Mouse (Mus musculus) kidney, postnatal 0 days (tissue): ENCODE results near the gene Slc4a5. TPM values are rescaled to one million over a fixed set of nuclear protein-coding genes. Genes with fewer than 3 reads are reported as not detected.

ENCODE experiments used
- ATAC-seq: fragments of 200-750 bp; cut with Nextera tagmentation; replicated peaks from 2 replicates; pipeline ENCODE4 v1.8.0; 2017; ENCODE audit warnings: low read depth, moderate number of reproducible peaks, moderate TSS enrichment, moderate library complexity; ENCODE audit not compliant: low FRiP score
- DNase-seq: peaks from one replicate; pipeline ENCODE4 v3.0.0-alpha.2; 2016; ENCODE audit warnings: low spot score
- H3K27ac ChIP-seq: fragments of 300-500 bp; sonication (generic); 2 replicates; pipeline ENCODE4 v1.5.1; 2014; ENCODE audit warnings: mild to moderate bottlenecking
- H3K27me3 ChIP-seq: fragments of 300-500 bp; sonication (generic); 2 replicates; pipeline ENCODE4 v1.6.1; 2014; ENCODE audit warnings: low read length, mixed read lengths; ENCODE audit not compliant: insufficient read depth
- H3K36me3 ChIP-seq: fragments of 300-500 bp; sonication (generic); 2 replicates; pipeline ENCODE4 v1.6.1; 2014; ENCODE audit warnings: low read length, mixed read lengths; ENCODE audit not compliant: insufficient read depth
- H3K4me1 ChIP-seq: fragments of 300-500 bp; sonication (generic); replicated peaks from 2 replicates; pipeline ENCODE4 v1.6.1; 2014; ENCODE audit warnings: antibody characterized with exemption, low read length, mixed read lengths; ENCODE audit not compliant: insufficient read depth
- H3K4me2 ChIP-seq: fragments of 300-500 bp; sonication (generic); 2 replicates; pipeline ENCODE4 v1.6.1; 2014; ENCODE audit warnings: mild to moderate bottlenecking, low read length, moderate library complexity, mixed read lengths
- H3K4me3 ChIP-seq: fragments of 300-500 bp; sonication (generic); replicated peaks from 2 replicates; pipeline ENCODE4 v1.5.1; 2014; ENCODE audit warnings: low read depth, low read length
- H3K9ac ChIP-seq: fragments of 300-500 bp; sonication (generic); 2 replicates; pipeline ENCODE4 v1.6.1; 2014; ENCODE audit warnings: low read depth, low read length
- H3K9me3 ChIP-seq: fragments of 300-500 bp; sonication (generic); replicated peaks from 2 replicates; pipeline ENCODE4 v1.6.1; 2016; ENCODE audit warnings: low read length, inconsistent platforms, mixed read lengths
- CTCF ChIP-seq: IDR thresholded peaks from 2 replicates; pipeline ENCODE4 v1.5.1; 2016; ENCODE audit warnings: antibody characterized with exemption, low read depth, mild to moderate bottlenecking, moderate library complexity
- WGBS: fragments of 180-500 bp; shearing (Covaris S2); extraction: QIAGEN DNeasy Blood & Tissue Kit; methylation state at CpG from one replicate; pipeline ENCODE4 v1.1.7; 2014; 5-methylcytosine and 5-hydroxymethylcytosine counted together
- polyA plus RNA-seq: library from polyadenylated mRNA; unstranded; fragments of >200 nt; fragmentation: Nextera tagmentation; extraction: Ambion mirVana; gene quantifications from 2 replicates; pipeline ENCODE4 v1.2.1, GENCODE M21; 2015

Slc4a5 gene
- polyA plus RNA-seq: 0.69 and 0.86 TPM in 2 replicates

DNA sequence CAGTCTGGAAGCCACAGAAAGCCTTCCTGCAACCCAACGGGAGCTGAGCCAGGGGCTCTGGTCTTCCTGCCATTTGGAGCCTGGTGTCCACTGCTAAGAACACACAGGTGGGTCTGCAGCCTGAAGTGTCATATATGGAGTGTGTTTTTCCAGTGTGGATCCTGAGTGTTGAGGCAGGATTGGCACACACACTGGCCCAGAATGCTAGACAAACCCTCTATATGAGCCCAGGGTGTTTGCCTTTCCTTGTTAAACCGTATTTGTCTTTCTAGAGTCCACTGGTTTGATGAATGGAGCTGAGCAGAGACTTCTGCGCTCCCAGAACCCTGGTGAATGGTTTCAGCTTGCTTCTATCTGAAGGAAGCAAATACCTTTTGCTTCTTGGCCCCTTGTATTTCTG lies at the start of gene Slc4a5:
Gene Slc4a5, plus strand, starts transcription at position 15 of the 400 bp plus-strand sequence.
- H3K4me3 ChIP-seq: no peak within 1 kb of the TSS
- no peak within 1 kb of the TSS for H3K9ac ChIP-seq
- WGBS: 74% methylated on average over 3 of the region's 3 CpGs
- no peak for TF ChIP-seq CTCF
- no peak for ATAC-seq
- H3K9me3 ChIP-seq: no peaks in the 10 kb centered on the region
- no peaks in the 10 kb centered on the region for H3K27me3 ChIP-seq
- no peak within 1 kb of the TSS for H3K27ac ChIP-seq
- H3K4me1 ChIP-seq: no peaks in the 10 kb centered on the region
- DNase-seq: no peak
- H3K36me3 ChIP-seq: no peaks in the 10 kb centered on the region
- no peak within 1 kb of the TSS for H3K4me2 ChIP-seq

GRCm38 (mm10) chr6:83169872-83170271 lies 49.8 kb upstream of the Slc4a5 start:
- no peak for ATAC-seq
- Histone ChIP-seq H3K36me3 (no peaks in the 10 kb centered on the region), H3K4me1 (peaks cover 11% of the 10 kb centered on the region; the same call in 1 of the 2 replicates), H3K27ac (0 out of 2 replicates have a peak overlapping the region, but pooled peaks have one; percentile 25), H3K4me3 (no peak overlapping the region), H3K9ac (no peak overlapping the region), H3K4me2 (no peak overlapping the region), H3K27me3 (no peaks in the 10 kb centered on the region), H3K9me3 (no peaks in the 10 kb centered on the region)
- 35% methylated on average over 5 of the region's 5 CpGs for WGBS
- peak; percentile 42 for DNase-seq
- TF ChIP-seq CTCF: no peak

DNA sequence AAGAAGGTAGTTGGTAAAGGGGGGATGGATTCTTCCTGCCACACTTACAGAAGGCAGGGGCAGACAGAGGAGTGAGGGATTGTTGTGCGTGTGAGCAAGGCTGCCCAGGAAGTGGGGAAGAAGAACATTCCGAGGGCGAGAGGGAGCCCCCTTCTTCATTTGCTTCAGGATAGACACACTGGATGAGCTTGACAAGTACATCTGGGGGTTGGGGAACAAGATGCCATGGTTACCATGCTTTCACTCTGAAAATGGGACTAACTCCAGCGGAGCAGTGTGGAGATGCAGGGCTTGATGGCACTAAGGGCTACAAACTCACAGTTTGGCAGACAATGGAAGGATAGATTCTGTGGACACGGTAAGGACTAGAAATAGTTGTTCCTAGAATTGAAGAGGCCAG lies 48.6 kb upstream of the Slc4a5 start:
- no peaks in the 10 kb centered on the region for H3K27me3 ChIP-seq
- DNase-seq (no peak), ATAC-seq (no peak)
- H3K4me3 ChIP-seq: no peak overlapping the region
- peaks cover 8% of the 10 kb centered on the region; the same call in 1 of the 2 replicates for H3K4me1 ChIP-seq
- H3K4me2 ChIP-seq: no peak overlapping the region
- no peaks in the 10 kb centered on the region for H3K9me3 ChIP-seq
- no peak overlapping the region for H3K9ac ChIP-seq
- no peaks in the 10 kb centered on the region for H3K36me3 ChIP-seq
- no peak for TF ChIP-seq CTCF
- H3K27ac ChIP-seq: no peak overlapping the region
- WGBS: 81% methylated on average over 5 of the region's 5 CpGs

DNA sequence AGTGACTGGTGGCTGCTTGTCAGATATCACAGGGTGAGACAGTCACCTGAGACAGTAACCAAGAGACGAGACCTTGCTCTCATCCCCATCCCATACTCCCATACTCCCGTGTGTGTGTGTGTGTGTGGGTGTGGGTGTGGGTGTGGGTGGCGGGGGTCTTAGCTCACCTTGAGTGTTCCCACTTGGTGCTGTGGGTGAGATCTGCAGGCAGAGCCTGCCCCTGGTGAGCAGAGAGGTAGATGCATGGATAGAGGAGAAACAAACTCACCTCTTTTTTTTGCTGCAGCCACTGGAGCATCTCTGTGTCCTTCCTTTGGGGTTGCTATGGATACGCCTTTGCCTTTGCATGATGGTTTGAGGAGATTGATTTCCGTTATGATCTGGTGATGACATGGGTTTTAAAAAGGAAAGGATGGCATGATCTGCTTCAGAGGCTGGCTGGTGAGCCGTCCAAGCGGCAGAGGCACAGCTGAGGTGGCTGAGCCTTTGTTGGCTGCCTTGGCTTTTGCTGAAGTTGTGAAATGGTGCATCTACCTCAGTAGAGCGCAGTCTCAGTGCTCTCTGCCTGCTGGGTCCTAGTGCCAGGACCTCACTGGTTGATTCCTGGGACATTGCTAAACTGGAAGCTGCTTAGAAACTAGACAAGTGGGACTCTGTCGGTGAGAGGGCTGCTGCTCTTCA lies 47.2 kb upstream of the Slc4a5 start:
- no peak overlapping the region for H3K4me2 ChIP-seq
- 61% methylated on average over 9 of the region's 9 CpGs for WGBS
- no peaks in the 10 kb centered on the region for H3K9me3 ChIP-seq
- H3K27me3 ChIP-seq: no peaks in the 10 kb centered on the region
- H3K4me1 ChIP-seq: 0 out of 2 replicates have a peak, but pooled peaks cover 4% of the 10 kb centered on the region
- no peak overlapping the region for H3K4me3 ChIP-seq
- H3K27ac ChIP-seq: no peak overlapping the region
- TF ChIP-seq CTCF: no peak
- H3K36me3 ChIP-seq: no peaks in the 10 kb centered on the region
- ATAC-seq (no peak; the same call in 1 of the 2 replicates), DNase-seq (no peak)
- H3K9ac ChIP-seq: no peak overlapping the region

DNA sequence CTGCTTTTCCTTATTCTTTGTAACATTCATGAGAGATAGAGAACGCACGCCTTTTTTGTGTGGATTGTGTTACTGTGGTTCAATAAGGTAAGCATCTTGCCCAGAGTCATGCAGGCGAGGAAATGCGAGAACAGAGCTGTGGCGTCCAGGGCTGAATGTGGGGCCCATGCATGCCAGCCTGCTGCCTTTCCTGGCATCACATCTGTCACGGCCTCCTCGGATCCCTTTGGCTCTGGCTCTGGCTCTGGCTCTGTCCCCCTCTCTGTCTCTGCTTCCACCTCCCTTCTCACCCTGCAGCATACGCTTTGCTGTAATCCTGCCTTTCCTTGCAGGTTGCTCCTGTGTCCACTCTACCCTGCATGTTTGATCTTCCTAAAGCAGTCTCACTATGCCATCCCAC lies 43.6 kb upstream of the Slc4a5 start:
- Histone ChIP-seq H3K27me3 (no peaks in the 10 kb centered on the region), H3K36me3 (no peaks in the 10 kb centered on the region), H3K9ac (no peak overlapping the region), H3K4me3 (no peak overlapping the region), H3K9me3 (no peaks in the 10 kb centered on the region), H3K4me2 (no peak overlapping the region), H3K4me1 (peaks cover 7% of the 10 kb centered on the region), H3K27ac (no peak overlapping the region)
- ATAC-seq (no peak), DNase-seq (no peak)
- 91% methylated on average over 8 of the region's 8 CpGs for WGBS
- no peak for TF ChIP-seq CTCF

DNA sequence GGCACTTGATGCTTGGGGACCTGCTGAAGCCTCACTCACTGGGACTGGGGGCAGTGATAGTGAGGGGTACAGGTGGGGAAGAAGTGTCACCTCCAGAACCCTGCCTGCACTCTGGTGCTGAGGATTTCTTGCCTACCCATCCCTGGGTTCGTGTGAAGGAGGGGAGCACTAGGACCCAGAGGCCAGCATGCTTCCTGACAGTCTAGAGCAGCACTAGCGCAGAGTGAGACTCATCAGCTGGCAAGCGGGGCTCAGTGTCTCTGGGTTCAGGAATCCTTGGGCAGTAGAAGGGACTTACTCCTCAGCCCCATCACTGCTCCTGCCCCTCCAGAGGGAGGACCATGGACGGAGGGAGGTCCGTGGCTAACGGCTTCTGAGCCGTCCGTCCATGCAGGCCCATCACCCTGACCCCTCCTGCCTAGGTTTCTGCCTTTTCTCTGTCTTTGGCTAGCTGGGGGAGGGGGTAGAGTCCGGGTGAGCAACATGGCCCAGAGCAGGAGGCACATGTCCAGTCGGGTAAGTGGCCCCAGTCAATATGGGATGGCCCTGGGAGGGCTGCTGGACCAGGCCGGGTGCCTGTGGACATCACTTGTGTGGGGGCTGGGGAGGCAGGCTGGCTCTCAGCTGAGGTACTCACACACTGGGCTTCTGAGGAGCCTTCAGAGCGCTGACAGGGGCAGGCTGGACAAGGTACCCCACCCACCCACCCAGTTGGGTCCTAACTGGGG lies 40.1 kb upstream of the Slc4a5 start:
- H3K36me3 ChIP-seq: 0 out of 2 replicates have a peak, but pooled peaks cover 9% of the 10 kb centered on the region
- H3K9me3 ChIP-seq: no peaks in the 10 kb centered on the region
- H3K4me2 ChIP-seq: peak overlapping the region; percentile 50
- no peak for TF ChIP-seq CTCF
- WGBS: 18% methylated on average over 12 of the region's 12 CpGs
- H3K9ac ChIP-seq: peak overlapping the region; percentile 47; the same call in 1 of the 2 replicates
- H3K27ac ChIP-seq: no peak overlapping the region
- ATAC-seq (peak; percentile 30; the same call in 1 of the 2 replicates), DNase-seq (peak; percentile 70)
- H3K4me1 ChIP-seq: peaks cover 7% of the 10 kb centered on the region
- H3K4me3 ChIP-seq: peak overlapping the region; percentile 17; the same call in 1 of the 2 replicates
- no peaks in the 10 kb centered on the region for H3K27me3 ChIP-seq
